In genomic region chr9:89650913-89651312, GRCm38 (mm10) we compare ENCODE assay signal across 23 mouse cellular contexts. TPM values are rescaled to one million over a fixed set of nuclear protein-coding genes. Genes with fewer than 3 reads are reported as not detected.
"Had no signal": no experiment of that assay in that cellular context is flagged by ENCODE, and none has a peak within 500 bp of the region (broad histone marks: within the 10 kb centered on the region; RNA-seq: fewer than 3 reads in every experiment).

No protein-coding gene starts in this region.

- H3K4me2 ChIP-seq: kidney, embryonic 15.5 days; limb, embryonic 12.5 days; limb, embryonic 15.5 days; liver, embryonic 12.5 days; liver, embryonic 15.5 days; lung, embryonic 15.5 days; midbrain, embryonic 12.5 days; midbrain, embryonic 15.5 days; neural tube, embryonic 12.5 days; neural tube, embryonic 15.5 days; stomach, embryonic 15.5 days had no signal

- H3K4me1 ChIP-seq: kidney, embryonic 15.5 days; limb, embryonic 12.5 days; limb, embryonic 15.5 days; liver, embryonic 12.5 days; liver, embryonic 15.5 days; lung, embryonic 15.5 days; midbrain, embryonic 12.5 days; midbrain, embryonic 15.5 days; neural tube, embryonic 12.5 days; neural tube, embryonic 15.5 days; stomach, embryonic 15.5 days had no signal

- H3K4me3 ChIP-seq: kidney, embryonic 15.5 days; limb, embryonic 12.5 days; limb, embryonic 15.5 days; liver, embryonic 12.5 days; liver, embryonic 15.5 days; lung, embryonic 15.5 days; midbrain, embryonic 12.5 days; midbrain, embryonic 15.5 days; neural tube, embryonic 12.5 days; neural tube, embryonic 15.5 days; stomach, embryonic 15.5 days had no signal

- H3K36me3 ChIP-seq: kidney, embryonic 15.5 days; limb, embryonic 12.5 days; limb, embryonic 15.5 days; liver, embryonic 12.5 days; liver, embryonic 15.5 days; lung, embryonic 15.5 days; midbrain, embryonic 12.5 days; midbrain, embryonic 15.5 days; neural tube, embryonic 12.5 days; neural tube, embryonic 15.5 days; stomach, embryonic 15.5 days had no signal

- H3K27me3 ChIP-seq: kidney, embryonic 15.5 days; limb, embryonic 12.5 days; limb, embryonic 15.5 days; liver, embryonic 12.5 days; liver, embryonic 15.5 days; lung, embryonic 15.5 days; midbrain, embryonic 12.5 days; midbrain, embryonic 15.5 days; neural tube, embryonic 12.5 days; neural tube, embryonic 15.5 days; stomach, embryonic 15.5 days had no signal

- H3K27ac ChIP-seq: kidney, embryonic 15.5 days; limb, embryonic 12.5 days; limb, embryonic 15.5 days; liver, embryonic 12.5 days; liver, embryonic 15.5 days; lung, embryonic 15.5 days; midbrain, embryonic 12.5 days; midbrain, embryonic 15.5 days; neural tube, embryonic 12.5 days; neural tube, embryonic 15.5 days; stomach, embryonic 15.5 days had no signal

- DNase-seq: kidney, adult 11 months; kidney, adult 8-10 months; kidney, postnatal 10 days; kidney, postnatal 36 days; left cerebral cortex, postnatal 4 days; lung, postnatal 10 days; lung, postnatal 36 days; right cerebral cortex, adult 18-20 months; right cerebral cortex, postnatal 14 days; spleen, adult 18-20 months; thymus, postnatal 25 days had no signal

- H3K9me3 ChIP-seq: kidney, embryonic 15.5 days; limb, embryonic 12.5 days; limb, embryonic 15.5 days; liver, embryonic 12.5 days; liver, embryonic 15.5 days; lung, embryonic 15.5 days; midbrain, embryonic 12.5 days; midbrain, embryonic 15.5 days; neural tube, embryonic 12.5 days; neural tube, embryonic 15.5 days; stomach, embryonic 15.5 days had no signal

- ATAC-seq: liver, embryonic 12.5 days; midbrain, embryonic 15.5 days had no signal

- H3K9ac ChIP-seq: kidney, embryonic 15.5 days; limb, embryonic 12.5 days; limb, embryonic 15.5 days; liver, embryonic 12.5 days; liver, embryonic 15.5 days; lung, embryonic 15.5 days; midbrain, embryonic 12.5 days; midbrain, embryonic 15.5 days; neural tube, embryonic 12.5 days; neural tube, embryonic 15.5 days; stomach, embryonic 15.5 days had no signal

RNA-seq across cellular contexts. Expression of gene Minar1, which starts 28.0 kb away (rescaled TPM):
- polyA plus RNA-seq: liver, embryonic 12.5 days; thymus, postnatal 0 days had no signal
